Mouse (Mus musculus): Measurements from ENCODE around the gene Ep400. TPM values are rescaled to one million over a fixed set of nuclear protein-coding genes. Genes with fewer than 3 reads are reported as not detected.

The Ep400 gene
- total RNA-seq (2021): 10 to 100 TPM; 34.9 to 51.7 TPM
- long read RNA-seq, experiment 1, partial matches to known transcripts: 8 of 14 reads
- long read RNA-seq, experiment 1, other reads (novel, unspliced or antisense): 6 of 14 reads
- long read RNA-seq, experiment 2, partial matches to known transcripts: 7 of 9 reads
- long read RNA-seq, experiment 2, other reads (novel, unspliced or antisense): 2 of 9 reads

- peak; percentile 100 for DNase-seq
Measured at GRCm38 (mm10) chr5:110770448-110771158, at the start of gene Ep400. TSS of gene Ep400 (minus strand) at chr5:110770717.

GRCm38 (mm10) chr5:110809667-110810325 is 39.3 kb upstream of the Ep400 start, which contains the start of gene Ulk1:
TSS of gene Ulk1 (minus strand) at chr5:110810097.
- peak; percentile 99 for DNase-seq

- DNase-seq: no peak
Measured at GRCm38 (mm10) chr5:110808821-110809666, 38.5 kb upstream of the Ep400 start.

GRCm38 (mm10) chr5:110808061-110808631 is 37.6 kb upstream of the Ep400 start:
- peak; percentile 84 for DNase-seq

- DNase-seq: no peak
Measured at GRCm38 (mm10) chr5:110807453-110807852, 36.9 kb upstream of the Ep400 start.

DNA sequence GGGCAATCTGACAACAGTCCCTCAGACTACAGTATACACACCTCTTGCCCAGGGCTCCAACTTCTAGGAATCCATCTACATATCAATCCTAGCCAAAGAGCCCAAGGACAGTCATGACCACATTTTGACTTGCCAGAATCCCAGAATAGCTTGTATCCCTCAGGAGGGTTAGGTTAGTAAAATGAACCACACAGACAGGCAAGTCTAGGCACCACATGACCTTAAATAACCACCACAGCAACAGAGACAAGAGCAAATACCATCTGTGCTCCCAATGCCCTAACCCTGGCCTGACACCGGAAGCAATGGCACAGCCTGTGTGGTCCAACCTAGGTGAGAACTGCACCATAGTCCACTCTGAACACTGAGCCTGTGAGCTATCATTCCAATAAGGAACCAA is 36.2 kb upstream of the Ep400 start:
- DNase-seq: no peak

GRCm38 (mm10) chr5:110806154-110806553 is 35.6 kb upstream of the Ep400 start:
- no peak for DNase-seq

GRCm38 (mm10) chr5:110804012-110804743 is 33.7 kb upstream of the Ep400 start:
- DNase-seq: no peak

DNA sequence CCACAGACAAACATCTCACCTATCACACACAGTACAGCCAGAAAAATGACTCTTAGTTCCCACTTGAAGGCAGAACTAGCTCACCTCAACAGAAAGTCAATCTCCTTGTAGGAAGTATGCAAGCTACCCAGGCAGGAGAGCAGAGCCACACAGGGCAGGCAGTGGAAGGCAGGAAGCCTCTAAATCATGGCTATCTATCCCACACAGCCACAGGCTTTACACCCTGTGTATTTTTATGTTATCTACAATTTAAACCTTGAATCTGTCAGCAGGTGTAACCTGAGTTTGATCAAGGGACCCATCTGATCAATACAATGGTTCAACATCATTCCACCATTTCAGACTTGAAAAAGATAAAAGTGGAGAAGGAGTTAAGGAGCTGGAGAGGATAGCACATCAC is 32.3 kb upstream of the Ep400 start:
- no peak for DNase-seq

- no peak for DNase-seq
Measured at GRCm38 (mm10) chr5:110802186-110802585, 31.7 kb upstream of the Ep400 start.

DNA sequence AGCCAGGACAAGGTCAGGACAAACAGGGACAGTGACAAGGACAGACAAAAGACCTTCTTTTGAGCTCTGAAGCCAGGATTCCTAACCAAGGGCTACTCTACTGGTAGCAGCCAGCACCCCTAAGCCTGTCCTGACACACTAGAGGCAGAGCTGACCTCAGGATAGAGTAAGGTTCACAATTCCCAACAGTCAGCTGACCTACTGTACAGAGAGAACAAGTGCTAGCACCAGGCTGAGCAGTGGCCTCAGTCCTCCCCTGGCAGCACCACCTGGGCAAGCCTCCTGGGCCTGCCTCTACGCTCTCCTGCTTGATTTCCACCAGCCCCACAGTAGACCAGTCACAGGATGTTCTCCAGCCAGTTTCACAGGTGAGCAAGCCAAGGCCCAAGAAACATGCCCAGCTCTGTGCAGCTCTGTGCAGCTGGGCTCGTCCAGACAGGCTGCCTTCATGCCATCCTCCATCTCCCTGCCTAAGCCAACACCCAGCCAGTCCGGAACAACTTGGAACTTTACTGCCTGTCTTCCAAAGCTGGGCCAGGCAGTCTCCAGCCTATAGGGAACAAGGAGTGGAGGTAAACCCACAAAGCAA is 30.6 kb upstream of the Ep400 start:
- DNase-seq: no peak

DNA sequence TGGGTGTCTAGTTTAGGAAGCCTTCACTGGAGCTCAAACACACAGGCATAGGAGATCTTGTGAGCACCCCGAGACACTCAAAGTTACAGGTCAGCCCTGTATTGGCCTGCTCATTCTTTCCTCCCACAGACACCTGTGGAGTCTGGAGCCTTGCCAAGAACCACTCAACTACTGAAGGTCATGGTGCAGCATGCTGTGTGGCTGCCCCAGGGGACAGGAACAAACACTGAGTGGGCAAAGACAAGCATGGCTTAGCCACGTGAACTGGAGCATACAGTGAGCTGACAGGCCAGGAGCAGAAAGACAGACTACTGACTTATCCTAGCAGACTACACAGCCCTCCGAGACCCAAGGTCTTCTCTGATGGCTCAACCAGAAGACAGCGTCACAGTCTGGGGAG is 27.2 kb upstream of the Ep400 start:
- no peak for DNase-seq

GRCm38 (mm10) chr5:110794363-110794762 is 23.8 kb upstream of the Ep400 start:
- DNase-seq: peak; percentile 47

DNA sequence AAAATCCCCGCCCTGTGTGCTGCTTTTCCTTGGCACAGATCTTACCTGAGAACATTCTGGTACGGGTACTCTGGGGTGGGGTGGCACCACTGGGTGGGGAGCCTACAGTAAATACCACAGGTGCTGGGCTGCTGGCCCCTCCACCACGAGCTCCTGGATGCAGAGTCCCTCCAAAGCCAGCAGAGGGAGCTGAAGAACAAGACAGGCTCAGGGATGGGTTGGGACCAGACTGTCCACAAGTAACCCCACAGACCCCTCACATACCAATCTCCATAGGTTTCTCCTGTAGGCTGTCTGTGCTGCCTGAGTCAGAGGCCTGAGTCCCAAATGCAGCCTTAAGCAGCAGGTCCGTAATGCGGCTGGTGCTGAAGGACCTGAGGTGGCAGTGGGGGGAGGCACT is 18.2 kb upstream of the Ep400 start:
- no peak for DNase-seq

GRCm38 (mm10) chr5:110786081-110786835 is 15.7 kb upstream of the Ep400 start:
- DNase-seq: no peak

DNA sequence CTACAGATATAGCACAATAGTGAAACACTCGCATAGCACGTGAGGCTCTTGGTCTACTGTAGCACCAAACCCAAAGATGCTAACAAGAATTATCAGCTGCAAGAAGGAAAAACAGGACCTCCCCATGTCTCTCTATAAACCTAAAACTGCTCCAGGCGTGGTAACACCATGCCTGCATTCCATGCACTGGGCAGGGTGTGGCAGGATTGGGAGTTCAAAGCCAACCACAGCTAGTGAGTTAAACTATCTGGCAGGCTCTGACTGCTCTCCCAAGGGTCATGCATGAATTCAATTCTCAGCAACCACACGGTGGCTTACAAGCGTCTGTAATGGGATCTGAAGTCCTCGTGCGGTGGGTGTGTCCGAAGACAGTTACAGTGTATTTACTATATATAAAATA is 12.6 kb upstream of the Ep400 start:
- no peak for DNase-seq

- no peak for DNase-seq
Measured at GRCm38 (mm10) chr5:110781529-110782238, 11.2 kb upstream of the Ep400 start.

GRCm38 (mm10) chr5:110780761-110781528 is 10.4 kb upstream of the Ep400 start:
- no peak for DNase-seq
